Mouse (Mus musculus) limb, embryonic 13.5 days (tissue): ENCODE data around the gene Pgghg. TPM values are rescaled to one million over a fixed set of nuclear protein-coding genes. Genes with fewer than 3 reads are reported as not detected.

Experiments used
- ATAC-seq: fragments of 200-750 bp; cut with Nextera tagmentation; 2 replicates; pipeline ENCODE4 v1.8.0; 2017; ENCODE audit warnings: low read depth, moderate number of reproducible peaks, moderate TSS enrichment; ENCODE audit not compliant: low FRiP score
- H3K27ac ChIP-seq: fragments of 300-500 bp; sonication (generic); 2 replicates; pipeline ENCODE4 v1.5.1; 2015; ENCODE audit warnings: inconsistent platforms, mild to moderate bottlenecking, moderate library complexity
- H3K27me3 ChIP-seq: fragments of 300-500 bp; sonication (generic); 2 replicates; pipeline ENCODE4 v1.6.1; 2015; ENCODE audit warnings: mild to moderate bottlenecking, inconsistent platforms
- H3K36me3 ChIP-seq: fragments of 300-500 bp; sonication (generic); 2 replicates; pipeline ENCODE4 v1.6.1; 2015; ENCODE audit warnings: inconsistent platforms, mild to moderate bottlenecking, moderate library complexity
- H3K4me1 ChIP-seq: fragments of 300-500 bp; sonication (generic); 2 replicates; pipeline ENCODE4 v1.6.1; 2015; ENCODE audit warnings: inconsistent platforms
- H3K4me2 ChIP-seq: fragments of 300-500 bp; sonication (generic); replicated peaks from 2 replicates; pipeline ENCODE4 v1.6.1; 2015; ENCODE audit warnings: inconsistent platforms, mild to moderate bottlenecking, moderate library complexity
- H3K4me3 ChIP-seq: fragments of 300-500 bp; sonication (generic); 2 replicates; pipeline ENCODE4 v1.5.1; 2015; ENCODE audit warnings: moderate library complexity, mild to moderate bottlenecking, inconsistent platforms
- H3K9ac ChIP-seq: fragments of 300-500 bp; sonication (generic); 2 replicates; pipeline ENCODE4 v1.6.1; 2015; ENCODE audit warnings: mild to moderate bottlenecking, inconsistent platforms
- H3K9me3 ChIP-seq: fragments of 300-500 bp; sonication (generic); 2 replicates; pipeline ENCODE4 v1.6.1; 2016; ENCODE audit warnings: inconsistent platforms
- WGBS: fragments of 180-500 bp; shearing (Covaris S2); methylation state at CpG from one replicate; pipeline ENCODE4 v1.1.7; 2015; 5-methylcytosine and 5-hydroxymethylcytosine counted together
- polyA plus RNA-seq: library from polyadenylated mRNA; unstranded; fragments of >200 nt; fragmentation: Nextera tagmentation; extraction: Ambion mirVana; gene quantifications from 2 replicates; pipeline ENCODE4 v1.2.1, GENCODE M21; 2015

Gene Pgghg
- polyA plus RNA-seq, 1 experiment from 2014 or later: 28.0 TPM

- H3K9me3 ChIP-seq: no peaks in the 10 kb centered on the region
- ATAC-seq: no peak
- 88% methylated on average over 7 of the region's 7 CpGs for WGBS
- H3K9ac ChIP-seq: no peak overlapping the region
- H3K4me3 ChIP-seq: no peak overlapping the region
- H3K36me3 ChIP-seq: no peaks in the 10 kb centered on the region
- H3K4me2 ChIP-seq: no peak overlapping the region
- H3K4me1 ChIP-seq: no peaks in the 10 kb centered on the region
- no peaks in the 10 kb centered on the region for H3K27me3 ChIP-seq
- H3K27ac ChIP-seq: no peak overlapping the region
Observed at GRCm38 (mm10) chr7:140982971-140983370, 41.8 kb downstream of the Pgghg start.

- no peak overlapping the region for H3K9ac ChIP-seq
- no peak overlapping the region for H3K27ac ChIP-seq
- no peak for ATAC-seq
- no peaks in the 10 kb centered on the region for H3K27me3 ChIP-seq
- H3K36me3 ChIP-seq: no peaks in the 10 kb centered on the region
- WGBS: 81% methylated on average over 17 of the region's 17 CpGs
- H3K9me3 ChIP-seq: no peaks in the 10 kb centered on the region
- H3K4me2 ChIP-seq: no peak overlapping the region
- peaks cover 15% of the 10 kb centered on the region for H3K4me1 ChIP-seq
- H3K4me3 ChIP-seq: no peak overlapping the region
Observed at GRCm38 (mm10) chr7:140987182-140988138, 46.3 kb downstream of the Pgghg start.

- H3K27ac ChIP-seq: no peak overlapping the region
- no peak overlapping the region for H3K4me2 ChIP-seq
- H3K4me1 ChIP-seq: peaks cover 15% of the 10 kb centered on the region
- no peaks in the 10 kb centered on the region for H3K27me3 ChIP-seq
- no peaks in the 10 kb centered on the region for H3K36me3 ChIP-seq
- H3K4me3 ChIP-seq: no peak overlapping the region
- 82% methylated on average over 4 of the region's 4 CpGs for WGBS
- ATAC-seq: no peak
- H3K9ac ChIP-seq: no peak overlapping the region
- no peaks in the 10 kb centered on the region for H3K9me3 ChIP-seq
Observed at GRCm38 (mm10) chr7:140989022-140989421, 47.8 kb downstream of the Pgghg start.

GRCm38 (mm10) chr7:140990185-140990584, 49.0 kb downstream of the Pgghg start:
- H3K4me3 ChIP-seq: no peak overlapping the region
- H3K9me3 ChIP-seq: no peaks in the 10 kb centered on the region
- H3K36me3 ChIP-seq: no peaks in the 10 kb centered on the region
- peaks cover 15% of the 10 kb centered on the region for H3K4me1 ChIP-seq
- no peak overlapping the region for H3K9ac ChIP-seq
- no peak overlapping the region for H3K27ac ChIP-seq
- 52% methylated on average over 6 of the region's 6 CpGs for WGBS
- H3K4me2 ChIP-seq: no peak overlapping the region
- ATAC-seq: no peak
- H3K27me3 ChIP-seq: no peaks in the 10 kb centered on the region

GRCm38 (mm10) chr7:140990622-140991021, 49.4 kb downstream of the Pgghg start:
- no peak overlapping the region for H3K4me2 ChIP-seq
- H3K27me3 ChIP-seq: no peaks in the 10 kb centered on the region
- no peaks in the 10 kb centered on the region for H3K9me3 ChIP-seq
- no peak overlapping the region for H3K27ac ChIP-seq
- no peak overlapping the region for H3K9ac ChIP-seq
- no peak overlapping the region for H3K4me3 ChIP-seq
- no peak for ATAC-seq
- H3K4me1 ChIP-seq: peaks cover 15% of the 10 kb centered on the region
- H3K36me3 ChIP-seq: no peaks in the 10 kb centered on the region
- 41% methylated on average over 5 of the region's 5 CpGs for WGBS

GRCm38 (mm10) chr7:140991117-140991689, 50.0 kb downstream of the Pgghg start:
- Histone ChIP-seq H3K4me2 (no peak overlapping the region), H3K9ac (no peak overlapping the region), H3K4me3 (no peak overlapping the region), H3K4me1 (peaks cover 15% of the 10 kb centered on the region), H3K27ac (no peak overlapping the region), H3K36me3 (no peaks in the 10 kb centered on the region), H3K9me3 (no peaks in the 10 kb centered on the region), H3K27me3 (no peaks in the 10 kb centered on the region)
- WGBS: 85% methylated on average over 14 of the region's 14 CpGs
- no peak for ATAC-seq

Other genes with a start within 250 kb of the Pgghg start
- gene Olfr541, start 244.1 kb upstream of the Pgghg start, polyA plus RNA-seq: not detected in 2 replicates
- gene Cyp2e1, start 177.7 kb upstream of the Pgghg start, polyA plus RNA-seq: not detected in 2 replicates
- 0.67 and 1.1 TPM in 2 replicates for gene Syce1, start 153.5 kb upstream of the Pgghg start, polyA plus RNA-seq
- gene Zfp941, start 119.2 kb upstream of the Pgghg start, polyA plus RNA-seq: 2.7 and 3.0 TPM in 2 replicates
- 1.0 and 1.4 TPM in 2 replicates for gene Urah, start 106.4 kb upstream of the Pgghg start, polyA plus RNA-seq
- not detected in 2 replicates for gene Scgb1c1, start 95.8 kb upstream of the Pgghg start, polyA plus RNA-seq
- not detected in 2 replicates for gene Odf3, start 93.6 kb upstream of the Pgghg start, polyA plus RNA-seq
- gene Gm45785, start 85.1 kb upstream of the Pgghg start, polyA plus RNA-seq: not detected in 2 replicates
- gene Ric8a, start 84.4 kb upstream of the Pgghg start, polyA plus RNA-seq: 65.2 and 73.1 TPM in 2 replicates
- 59.2 and 63.6 TPM in 2 replicates for gene Bet1l, start 83.8 kb upstream of the Pgghg start, polyA plus RNA-seq
- gene Psmd13, start 59.4 kb upstream of the Pgghg start, polyA plus RNA-seq: 251 and 252 TPM in 2 replicates
- 29.6 and 30.1 TPM in 2 replicates for gene Sirt3, start 59.1 kb upstream of the Pgghg start, polyA plus RNA-seq
- 9.3 and 10.0 TPM in 2 replicates for gene Cox8b, start 40.9 kb upstream of the Pgghg start, polyA plus RNA-seq
- gene Nlrp6, start 20.5 kb upstream of the Pgghg start, polyA plus RNA-seq: 0.05 and 0.06 TPM in 2 replicates
- 10.7 and 15.2 TPM in 2 replicates for gene Ifitm5, start 8.9 kb downstream of the Pgghg start, polyA plus RNA-seq
- not detected in 2 replicates for gene Gm45717, start 14.5 kb downstream of the Pgghg start, polyA plus RNA-seq
- gene Ifitm2, start 14.6 kb downstream of the Pgghg start, polyA plus RNA-seq: 1,181 and 1,271 TPM in 2 replicates
- 50.2 and 64.6 TPM in 2 replicates for gene Ifitm1, start 25.8 kb downstream of the Pgghg start, polyA plus RNA-seq
- 121 and 130 TPM in 2 replicates for gene Ifitm3, start 69.4 kb downstream of the Pgghg start, polyA plus RNA-seq
- gene Ifitm6, start 76.5 kb downstream of the Pgghg start, polyA plus RNA-seq: 0.31 TPM in 1 of 2 replicates, not detected in the other
- not detected in 2 replicates for gene Gm17387, start 87.7 kb downstream of the Pgghg start, polyA plus RNA-seq
- gene B4galnt4, start 119.7 kb downstream of the Pgghg start, polyA plus RNA-seq: 21.5 and 26.9 TPM in 2 replicates
- 23.9 and 25.5 TPM in 2 replicates for gene Pkp3, start 136.8 kb downstream of the Pgghg start, polyA plus RNA-seq
- gene Sigirr, start 159.2 kb downstream of the Pgghg start, polyA plus RNA-seq: 2.7 and 3.1 TPM in 2 replicates
- gene Ano9, start 176.4 kb downstream of the Pgghg start, polyA plus RNA-seq: 1.3 and 2.1 TPM in 2 replicates
- 85.5 and 89.2 TPM in 2 replicates for gene Ptdss2, start 181.0 kb downstream of the Pgghg start, polyA plus RNA-seq
- 112 and 118 TPM in 2 replicates for gene Rnh1, start 231.5 kb downstream of the Pgghg start, polyA plus RNA-seq